Mouse (Mus musculus): ENCODE measurements at regions not wholly inside any gene's neighbourhood (a gene's known extent, or its start where the extent isn't known, plus 50 kb on each side); places are given as distances from the start of the nearest gene placed in this dataset.
A peak's percentile ranks its signal among the peaks of the same experiment; 100 is the strongest.

DNA sequence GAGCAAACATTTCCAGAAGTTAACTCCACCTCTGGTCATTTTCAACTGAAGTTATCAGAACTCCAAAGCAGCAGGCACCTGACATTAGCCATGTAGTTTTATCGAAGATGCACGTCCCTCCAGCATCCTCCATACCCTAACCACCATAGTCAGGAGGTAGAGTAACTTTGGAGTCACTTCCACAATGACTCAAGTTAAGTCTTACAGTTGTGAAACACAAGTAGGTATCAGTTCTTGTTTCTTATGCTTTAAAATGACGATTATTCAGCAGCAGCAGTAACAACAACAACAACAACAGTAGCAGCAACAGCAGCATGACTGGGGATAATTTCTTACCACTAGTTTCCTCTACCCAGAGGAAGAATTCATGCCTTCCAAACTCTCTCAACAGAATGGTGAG is 51.3 kb upstream of the Tank start:
- no peak for DNase-seq

DNA sequence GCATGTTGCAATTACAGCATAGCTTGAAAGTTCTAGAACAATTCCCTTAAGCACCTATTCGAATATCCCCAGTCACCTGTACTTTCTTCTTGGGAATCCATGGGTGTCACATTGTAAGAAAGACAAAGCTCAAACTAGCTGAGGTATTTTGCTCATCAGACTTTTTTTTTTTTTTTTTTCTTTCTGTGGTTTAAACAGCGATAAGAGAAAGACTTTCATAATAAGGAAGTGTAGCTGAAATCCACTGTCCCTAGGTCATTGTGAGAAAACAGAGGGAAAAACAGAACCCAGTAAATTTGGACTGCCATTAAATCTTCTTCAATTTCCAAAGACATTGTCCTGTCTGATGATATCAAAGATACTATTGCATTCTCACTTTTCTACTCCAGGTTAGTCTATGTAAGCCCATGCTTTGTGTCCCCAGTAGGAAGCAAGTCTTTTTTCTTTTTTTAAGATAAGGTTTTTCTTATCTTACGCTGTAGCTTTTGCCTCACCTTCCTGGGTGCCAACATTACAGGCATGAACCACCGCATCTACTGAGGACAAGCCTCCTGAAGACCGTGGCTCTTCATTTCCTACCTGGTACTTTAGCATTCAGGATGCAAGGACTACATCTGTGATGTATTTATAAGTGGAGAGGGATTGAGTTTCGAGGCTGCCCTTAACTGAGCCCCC is 54.2 kb upstream of the Tank start:
- DNase-seq: no peak

DNA sequence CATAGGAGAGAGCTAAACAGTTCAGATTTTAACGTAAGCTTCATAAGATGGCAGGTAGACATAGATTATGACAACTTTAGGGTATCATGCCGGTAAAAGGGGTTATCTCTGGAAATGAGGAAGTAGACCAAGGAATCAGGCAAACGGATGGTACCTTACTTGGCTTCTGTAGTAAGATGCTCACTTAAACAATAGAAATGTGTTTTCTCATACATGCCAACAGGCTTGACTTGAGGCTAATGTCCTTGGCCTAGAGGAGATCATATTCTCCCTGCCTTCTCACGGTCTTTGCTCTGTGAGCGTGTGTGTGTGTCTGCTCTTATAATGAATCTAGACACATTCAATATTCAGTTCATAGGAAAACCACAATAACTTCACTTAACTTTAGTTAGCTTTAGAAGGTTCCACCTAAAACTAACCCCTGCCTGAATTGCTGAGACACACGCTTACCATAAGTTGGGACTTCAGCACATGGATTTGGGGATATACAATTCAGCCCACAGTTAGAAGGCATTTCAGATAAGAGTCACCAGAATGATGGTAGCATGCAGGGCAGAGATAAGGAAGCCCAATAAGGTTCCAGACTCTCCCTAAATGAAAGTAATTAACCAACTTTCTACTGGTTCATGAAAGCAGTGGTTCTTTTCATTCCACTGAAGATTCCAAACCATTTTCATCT is 63.8 kb upstream of the Tank start:
- no peak for DNase-seq

DNA sequence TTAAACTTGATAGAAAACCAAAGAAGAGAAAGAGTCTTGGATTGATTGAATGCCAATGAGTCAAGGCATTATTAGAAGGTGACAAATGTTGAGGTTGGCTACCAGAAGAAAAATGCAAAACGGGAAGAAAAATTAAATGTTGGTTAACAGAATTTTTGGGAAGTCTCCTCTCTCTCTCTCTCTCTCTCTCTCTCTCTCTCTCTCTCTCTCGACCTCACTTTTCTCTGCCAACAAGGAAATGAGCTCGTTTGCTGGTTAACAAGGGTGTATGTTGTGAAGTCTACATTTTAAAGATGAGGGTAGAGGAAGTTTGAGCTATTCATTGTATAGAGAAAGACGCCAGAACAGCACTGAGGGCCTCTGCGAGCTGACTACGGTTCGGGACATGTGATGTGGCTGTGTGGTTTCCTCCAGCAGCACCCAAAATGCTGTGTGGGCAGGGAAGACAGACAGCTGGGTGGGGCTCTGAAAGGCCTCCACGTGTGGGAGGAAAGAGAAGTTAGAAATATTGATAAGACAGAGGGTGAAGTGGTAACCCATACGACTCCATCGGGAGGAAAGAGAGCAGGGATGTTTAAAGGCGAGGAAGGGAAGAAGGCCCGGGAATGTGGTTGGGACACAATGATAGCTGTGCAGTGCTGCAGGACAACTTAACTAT is 64.5 kb upstream of the Tank start:
- DNase-seq: no peak

DNA sequence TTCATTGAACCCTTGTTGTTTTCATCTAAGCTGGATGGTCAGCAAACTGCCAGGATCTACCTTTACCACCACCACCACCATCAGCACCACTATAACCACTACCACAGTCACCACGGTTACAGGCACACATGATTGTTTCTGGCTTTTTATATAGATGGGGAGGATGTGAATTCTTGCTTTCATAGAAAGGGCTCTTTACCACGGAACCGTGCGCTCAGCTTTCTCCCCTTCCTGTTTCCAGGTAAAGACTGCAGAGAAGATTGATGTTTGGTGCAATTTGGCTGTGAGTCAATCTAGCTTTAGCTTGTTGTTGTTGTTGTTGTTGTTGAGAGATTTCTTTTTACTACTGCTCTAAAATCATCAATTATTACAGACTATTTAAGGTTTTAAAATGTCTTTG is 74.8 kb upstream of the Tank start:
- no peak for DNase-seq

DNA sequence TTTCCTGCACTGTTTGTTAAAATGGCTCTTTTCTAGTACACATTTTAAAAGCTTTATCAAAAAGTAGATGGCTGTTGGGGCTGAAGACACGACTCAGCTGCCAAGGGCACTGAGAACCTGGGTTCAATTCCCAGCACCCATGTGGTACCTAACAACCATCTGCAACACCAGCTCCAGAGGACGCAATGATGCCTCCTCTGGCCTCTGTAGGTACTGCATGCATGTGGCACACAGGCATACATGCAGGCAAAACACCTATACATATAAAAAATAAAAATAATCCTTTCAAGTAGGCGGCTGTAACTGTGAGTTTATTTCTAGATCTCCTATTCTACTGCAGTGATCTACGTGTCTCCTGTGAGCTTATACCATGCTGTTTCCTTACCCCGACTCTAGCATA is 76.5 kb upstream of the Tank start:
- peak in 1 of 2 experiments; percentile 16 for DNase-seq

DNA sequence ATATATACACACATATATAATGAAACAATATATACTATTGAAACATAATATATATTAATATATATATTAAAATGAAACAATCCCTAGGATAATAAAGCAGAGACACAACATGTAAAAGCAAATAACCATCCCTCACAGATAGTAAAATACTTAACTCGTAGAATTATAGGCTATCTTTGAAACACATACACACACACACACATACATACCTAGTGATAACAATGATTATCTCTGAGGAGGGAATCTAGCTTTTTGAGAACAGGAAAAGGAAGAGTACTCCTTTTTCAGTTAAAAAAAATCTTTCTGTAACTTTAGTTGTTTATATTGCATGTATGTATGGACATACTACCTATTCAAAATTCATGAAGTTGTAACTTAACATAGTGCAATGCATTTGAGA is 79.1 kb upstream of the Tank start:
- DNase-seq: no peak

DNA sequence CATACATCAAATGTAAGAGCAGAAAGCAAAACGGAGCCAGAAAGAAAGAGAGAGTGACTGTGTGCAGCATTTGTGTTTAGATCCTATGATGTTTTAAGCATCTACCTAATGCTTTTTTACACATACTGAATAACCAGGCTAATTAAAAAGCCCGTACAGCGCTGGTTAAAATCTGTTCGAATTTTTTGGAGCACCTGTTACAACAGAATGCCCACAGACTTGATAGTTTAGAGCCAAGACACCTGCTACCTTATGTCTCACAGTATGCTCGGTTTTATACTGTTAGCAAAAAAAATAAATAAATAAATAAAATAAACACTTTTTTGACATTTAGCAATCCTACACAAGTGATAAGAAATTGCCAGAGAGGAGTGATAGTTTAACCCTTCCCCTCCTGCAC is 80.5 kb upstream of the Tank start:
- DNase-seq: peak in 1 of 2 experiments; percentile 32

DNA sequence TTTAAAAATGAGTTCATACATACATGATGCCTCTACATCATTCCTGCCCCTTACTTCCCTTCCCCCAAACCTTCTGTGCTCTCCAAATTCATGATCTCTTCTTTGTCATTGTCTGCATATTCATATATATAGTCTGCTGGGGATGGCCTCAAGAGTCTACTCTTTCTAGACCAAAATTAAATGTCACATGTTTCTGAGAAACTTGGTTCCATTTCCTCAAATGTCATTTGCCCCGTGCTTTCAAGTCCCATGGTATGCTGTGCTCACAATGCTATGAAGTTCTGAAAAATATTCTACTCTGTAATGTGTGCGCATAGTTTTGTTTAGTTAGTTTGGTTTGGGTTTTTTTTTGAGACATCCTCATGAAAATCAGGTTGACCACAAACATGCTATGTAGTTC is 81.4 kb upstream of the Tank start:
- no peak for DNase-seq

DNA sequence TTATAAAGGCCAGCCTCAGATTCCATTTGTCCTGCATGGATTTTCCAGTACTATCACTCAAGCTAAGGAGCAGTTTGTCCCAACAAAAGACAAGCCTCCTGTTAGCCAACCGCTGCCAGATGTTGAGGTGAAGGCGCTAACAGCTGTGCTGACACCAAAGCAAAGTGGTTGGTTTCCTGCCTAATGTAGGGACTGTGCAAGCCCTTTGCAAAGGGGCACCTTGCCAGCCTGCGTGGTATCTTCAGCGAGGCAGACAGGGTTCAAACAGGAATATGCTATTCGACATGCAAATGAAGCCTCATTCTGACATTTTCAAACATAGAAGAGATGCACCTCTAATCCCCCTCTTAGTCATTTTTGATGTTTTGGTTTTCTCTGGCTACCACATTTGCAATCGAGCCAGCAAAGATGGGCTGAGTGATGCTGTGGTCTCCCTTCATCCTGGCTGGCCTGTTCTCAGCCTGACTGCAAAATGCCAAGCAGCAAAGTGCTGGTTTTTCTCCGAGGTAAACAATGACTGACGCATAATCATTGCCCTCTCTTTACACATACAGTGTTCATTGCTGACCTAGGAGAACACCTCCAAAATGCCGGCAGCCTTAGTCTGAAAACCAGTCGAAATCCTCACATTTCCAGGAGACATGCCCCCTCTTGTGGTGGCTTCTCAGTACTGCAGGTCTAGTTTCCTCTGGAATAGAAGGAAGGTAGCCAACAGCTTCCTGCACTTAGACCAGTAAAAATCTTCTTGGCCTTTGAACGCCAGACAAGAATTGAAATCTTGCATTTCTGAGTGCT is 84.3 kb upstream of the Tank start:
- peak; percentile 93 to 95 for DNase-seq

DNA sequence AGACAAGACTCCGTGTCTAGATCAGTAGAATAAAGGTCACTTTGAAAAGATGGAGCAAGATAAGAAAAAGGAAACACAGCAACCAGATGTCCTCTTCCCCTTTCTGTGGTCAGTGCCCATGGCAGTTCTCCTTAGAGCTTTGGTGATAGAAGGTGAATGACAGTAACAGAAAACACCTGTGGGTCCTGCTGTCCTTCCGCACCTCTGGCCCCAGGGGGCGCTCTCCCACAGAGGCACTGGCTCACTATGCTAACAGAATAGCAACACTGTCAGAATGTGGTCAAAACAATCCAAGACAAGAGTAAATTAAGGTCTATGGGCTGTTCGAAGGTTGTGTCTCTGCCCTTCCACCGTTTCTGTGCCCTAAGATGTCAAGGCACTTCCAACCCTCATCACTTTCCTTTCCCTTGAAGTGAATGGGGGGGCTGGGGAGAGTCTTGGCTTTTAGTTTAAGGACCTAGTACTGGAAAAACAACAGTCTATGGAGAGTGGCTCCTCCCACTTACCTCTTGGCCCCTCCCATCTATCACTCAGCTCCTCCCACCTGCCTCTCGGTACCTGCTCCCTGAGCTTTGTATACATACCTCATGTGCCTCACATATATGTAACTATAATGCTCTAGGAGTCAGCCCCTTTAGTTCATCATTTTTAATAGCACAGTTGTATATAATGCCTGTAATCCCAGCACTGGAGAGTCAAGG is 86.2 kb upstream of the Tank start:
- DNase-seq: peak; percentile 19 to 33

DNA sequence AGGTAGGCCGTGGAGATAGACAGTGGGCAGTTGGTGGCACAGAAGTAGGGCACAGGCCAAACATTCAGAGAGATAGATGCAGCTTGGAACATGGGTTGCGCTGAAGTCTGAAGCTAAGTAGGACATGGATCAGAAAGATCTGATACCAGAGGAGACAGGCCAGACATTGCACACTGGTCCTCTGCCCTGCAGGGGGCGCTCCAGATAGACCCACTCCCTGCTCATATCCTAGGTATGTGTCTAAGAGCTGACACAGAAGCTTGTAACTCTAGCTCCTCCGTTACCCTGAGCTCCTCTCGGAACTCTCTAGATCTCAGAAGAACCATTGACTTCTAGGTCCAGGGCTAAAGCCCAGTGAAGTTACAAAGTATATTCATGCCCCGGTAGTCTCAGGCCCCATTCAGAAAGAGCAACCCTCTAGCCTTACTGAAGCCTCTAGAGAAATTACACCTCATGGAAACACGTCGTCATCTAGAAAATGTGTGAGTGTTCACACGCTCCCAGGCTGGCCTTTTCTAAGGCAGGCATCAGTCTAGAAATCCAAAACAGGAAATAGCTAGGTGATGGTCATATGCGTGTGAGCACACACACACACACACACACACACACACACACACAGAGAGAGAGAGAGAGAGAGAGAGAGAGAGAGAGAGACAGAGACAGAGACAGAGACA is 87.8 kb upstream of the Tank start:
- DNase-seq: no peak

DNA sequence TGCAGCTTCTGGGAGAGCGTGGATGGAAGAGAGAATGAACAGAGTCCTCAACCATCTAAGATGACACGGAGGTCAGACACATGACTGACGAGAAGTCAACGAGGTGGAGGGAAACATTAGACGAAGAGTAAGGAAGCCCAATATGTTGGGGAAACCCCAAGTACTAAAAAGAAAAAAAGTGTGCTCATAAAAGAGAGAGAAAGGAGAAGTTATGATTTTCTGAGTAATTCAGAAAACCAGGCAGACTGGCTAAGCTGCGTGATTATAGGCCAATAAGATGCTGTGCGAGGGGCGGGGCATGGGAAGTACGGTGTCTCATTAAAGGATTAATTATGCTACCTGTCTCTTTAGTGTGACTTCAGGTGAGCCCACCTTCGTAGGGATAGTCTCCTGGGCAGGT is 88.6 kb upstream of the Tank start:
- DNase-seq: no peak

DNA sequence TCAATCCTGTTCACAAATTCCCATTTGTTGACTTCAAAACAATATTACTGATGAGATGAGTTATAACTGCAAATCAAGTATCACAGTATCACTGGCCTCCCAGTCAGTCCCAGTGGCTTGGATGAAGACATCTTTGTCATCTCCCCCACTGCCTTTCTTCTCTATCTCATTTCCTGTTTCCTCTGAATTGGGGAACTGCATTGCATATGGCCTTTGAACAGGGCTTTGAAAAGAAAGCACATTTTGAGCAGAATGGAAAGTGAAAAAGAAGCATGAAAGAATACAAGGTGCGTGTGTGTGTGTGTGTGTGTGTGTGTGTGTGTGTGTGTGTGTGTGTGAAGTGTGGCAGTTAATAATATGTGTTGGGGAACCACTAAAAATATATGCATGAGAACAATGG is 94.6 kb upstream of the Tank start:
- no peak for DNase-seq

DNA sequence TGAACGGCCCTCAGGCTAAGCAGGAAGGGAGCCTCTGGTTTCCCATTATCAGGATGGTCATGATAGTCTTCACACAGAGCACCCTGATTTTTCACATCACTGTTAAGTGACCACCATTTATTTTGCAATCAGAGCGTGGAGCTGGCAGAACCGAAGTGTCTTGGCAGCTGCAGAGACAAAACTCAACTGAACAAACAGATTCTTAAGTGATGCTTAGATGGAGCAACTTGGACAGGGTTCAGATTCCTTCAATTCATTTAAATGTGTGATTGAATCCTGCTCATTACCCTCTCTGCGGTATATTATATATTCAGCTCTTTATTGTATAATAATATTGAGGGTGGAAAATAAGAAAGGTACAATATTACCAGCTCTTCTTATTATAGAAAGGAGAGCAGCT is 101.7 kb upstream of the Tank start:
- no peak for DNase-seq

DNA sequence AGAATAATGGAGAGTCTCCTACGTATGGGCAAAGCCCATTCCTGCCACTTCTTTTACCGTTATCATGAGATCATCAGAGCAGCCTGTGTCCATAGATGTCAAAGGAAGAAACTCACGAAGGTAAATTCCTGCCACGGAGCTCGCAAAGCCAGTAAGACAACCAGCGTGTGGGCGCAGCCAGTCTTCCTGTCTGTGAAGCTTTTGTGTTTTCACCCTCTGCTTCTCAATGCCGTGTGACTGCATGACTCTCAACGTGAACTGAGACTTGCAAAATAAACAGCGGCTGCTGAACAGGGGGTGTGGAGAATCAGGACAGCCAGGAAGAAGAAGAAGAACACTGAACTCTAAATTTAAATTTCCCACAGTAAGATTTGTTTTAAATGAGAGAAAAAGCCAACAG is 103.8 kb upstream of the Tank start:
- no peak for DNase-seq

DNA sequence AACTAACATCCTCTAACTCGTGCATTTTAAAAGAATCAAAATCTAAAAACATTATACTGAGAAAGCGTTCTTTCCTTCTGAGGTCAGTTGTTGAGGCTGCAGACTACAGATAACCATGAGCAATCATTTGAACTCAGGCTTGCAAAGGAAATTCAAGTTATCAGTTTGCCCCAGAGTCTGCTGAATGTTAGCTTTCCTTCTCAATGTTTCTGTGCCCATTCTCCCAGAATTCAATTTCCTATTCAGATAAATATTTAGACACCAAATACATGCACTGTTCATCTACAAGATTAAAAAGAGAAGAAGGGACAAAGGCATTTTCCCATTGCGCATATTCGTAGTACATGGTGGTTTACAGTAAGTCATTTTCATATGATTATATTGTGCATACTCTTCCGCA is 107.9 kb upstream of the Tank start:
- no peak for DNase-seq

DNA sequence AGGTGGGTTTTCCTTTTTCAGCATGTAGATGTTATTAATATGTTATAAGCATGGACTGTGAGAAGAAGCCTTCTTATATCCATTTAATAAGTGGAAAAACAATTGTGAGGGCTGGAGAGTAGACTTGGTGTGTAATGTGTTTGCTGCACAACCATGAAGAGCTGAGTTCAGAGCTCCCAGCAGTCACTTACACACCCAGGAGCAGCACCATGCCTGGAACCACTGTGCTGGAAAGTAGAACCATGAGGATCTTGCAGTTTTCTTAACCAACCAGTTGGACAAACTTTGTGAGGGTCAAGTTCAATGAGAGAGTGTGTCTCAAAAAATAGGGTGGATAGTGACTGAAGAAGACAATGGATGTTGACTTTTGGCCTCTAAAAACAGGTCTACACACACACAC is 108.3 kb upstream of the Tank start:
- no peak for DNase-seq

DNA sequence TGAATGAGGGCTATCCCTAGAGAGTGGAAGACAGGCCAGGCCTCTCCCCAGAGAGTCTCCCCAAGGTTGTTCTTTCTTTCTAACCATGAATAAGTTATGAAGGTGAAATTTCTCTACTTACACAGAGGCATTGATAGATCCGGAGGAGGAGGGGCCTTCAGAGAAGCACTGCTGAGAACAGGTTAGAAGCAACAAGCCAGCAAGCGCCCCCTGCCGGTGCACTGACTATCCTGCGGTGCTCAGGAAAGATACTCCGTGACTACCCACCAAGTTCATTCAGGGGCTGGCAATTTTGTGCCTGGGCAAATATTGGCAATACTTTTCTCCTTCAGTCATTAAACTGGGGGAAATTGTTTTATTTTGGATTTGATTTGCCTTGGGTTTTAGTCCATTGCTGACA is 122.5 kb upstream of the Tank start:
- DNase-seq: peak; percentile 66 to 82

DNA sequence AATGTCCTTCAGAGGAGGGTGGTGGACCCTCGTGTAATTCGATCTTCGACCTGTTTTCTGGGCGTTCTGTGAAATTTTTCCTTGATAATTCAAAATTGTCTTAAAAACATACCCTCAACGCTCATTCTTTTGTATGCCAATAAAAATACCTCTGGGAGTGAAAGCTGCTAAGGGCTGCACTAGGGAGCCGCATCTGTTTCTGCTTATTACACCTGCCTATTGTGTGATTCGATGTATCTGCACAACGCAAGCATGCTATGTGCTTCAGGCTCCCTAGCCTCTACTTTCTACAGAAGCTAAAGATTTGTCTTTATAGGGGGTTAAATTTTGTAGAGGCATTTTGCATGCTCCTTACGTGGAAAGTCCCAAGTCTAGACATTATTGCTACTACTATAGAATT is 123.7 kb upstream of the Tank start:
- no peak for DNase-seq

DNA sequence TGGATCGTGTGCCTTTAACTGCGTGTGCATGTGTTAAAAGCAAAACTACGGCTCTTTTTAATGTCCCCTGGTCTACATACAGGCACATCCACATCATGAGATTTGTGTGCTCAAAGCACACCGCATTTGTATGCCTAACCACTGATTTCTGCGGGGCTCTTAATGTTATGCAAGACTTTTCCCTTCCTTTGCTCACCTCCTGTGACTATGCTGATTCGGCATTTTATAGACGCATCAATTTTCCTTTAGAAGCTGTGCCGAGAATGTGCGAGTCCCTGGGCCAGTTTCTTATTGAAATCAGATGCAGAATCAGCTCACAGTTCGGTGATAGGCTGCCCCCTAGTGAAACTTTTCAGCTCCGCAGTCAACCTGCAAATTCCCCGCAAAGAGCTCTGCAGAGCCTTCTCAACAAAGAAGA is 124.1 kb upstream of the Tank start:
- DNase-seq: peak; percentile 93 to 94
